9 mouse cellular contexts compared by ENCODE assay signal in genomic region chrX:85084237-85085153, GRCm38 (mm10).
DNase-seq lines count a peak whose midpoint lies in the region; ATAC-seq and TF ChIP-seq lines count a peak whose summit lies in the region.
"Had no signal": no experiment of that assay in that cellular context is flagged by ENCODE, and none has a peak within 500 bp of the region (broad histone marks: within the 10 kb centered on the region; RNA-seq: fewer than 3 reads in every experiment).

No protein-coding gene starts in this region.

- H3K4me2 ChIP-seq in heart, postnatal 0 days (ENCODE audit: low read depth, low read length), result no peak overlapping the region
- H3K4me2 ChIP-seq in hindbrain, embryonic 12.5 days (replicated peaks), result no peak overlapping the region
- H3K4me2 ChIP-seq: midbrain, embryonic 13.5 days had no signal

- DNase-seq in kidney, postnatal 10 days, result peak; percentile 5
- no peak for DNase-seq in kidney, adult 2 months
- DNase-seq in heart, postnatal 0 days (ENCODE audit: low spot score), result peak; percentile 12
- DNase-seq in lung, postnatal 36 days, result peak; percentile 20
- no peak for DNase-seq in spleen, postnatal 36 days (ENCODE audit: low spot score in 2 of 2)
- no peak for DNase-seq in adrenal gland, postnatal 36 days

- no peak overlapping the region for H3K4me3 ChIP-seq in kidney, adult 2 months (ENCODE audit: insufficient read depth, low read depth, low read length)
- no peak overlapping the region for H3K4me3 ChIP-seq in cortical plate, adult 2 months (ENCODE audit: insufficient read depth, low read length)
- no peak overlapping the region for H3K4me3 ChIP-seq in heart, postnatal 0 days (ENCODE audit: low read depth, low read length)
- H3K4me3 ChIP-seq in hindbrain, embryonic 12.5 days, result no peak overlapping the region
- H3K4me3 ChIP-seq: midbrain, embryonic 13.5 days had no signal

- WGBS in kidney, adult 2 months, result 77% methylated on average over 8 of the region's 8 CpGs
- WGBS in heart, postnatal 0 days, result 41% methylated on average over 8 of the region's 8 CpGs
- WGBS in hindbrain, embryonic 12.5 days, result 71% methylated on average over 8 of the region's 8 CpGs

- no peak overlapping the region for H3K27ac ChIP-seq in kidney, adult 2 months (ENCODE audit: insufficient read depth, low read depth, low read length)
- H3K27ac ChIP-seq in cortical plate, adult 2 months (ENCODE audit: insufficient read depth, low read length), result peak overlapping the region; percentile 65
- peak overlapping the region; percentile 20; the same call in 1 of the 2 replicates for H3K27ac ChIP-seq in heart, postnatal 0 days (ENCODE audit: low read depth)
- no peak overlapping the region for H3K27ac ChIP-seq in hindbrain, embryonic 12.5 days
- H3K27ac ChIP-seq: midbrain, embryonic 13.5 days had no signal

- H3K4me1 ChIP-seq in kidney, adult 2 months (ENCODE audit: control insufficient read depth, insufficient read depth, low read length), result no peaks in the 10 kb centered on the region
- peaks cover 4% of the 10 kb centered on the region; the same call in 1 of the 2 replicates for H3K4me1 ChIP-seq in cortical plate, adult 2 months (ENCODE audit: control insufficient read depth, insufficient read depth, low read length)
- H3K4me1 ChIP-seq in heart, postnatal 0 days (ENCODE audit: control insufficient read depth, insufficient read depth), result no peaks in the 10 kb centered on the region
- no peaks in the 10 kb centered on the region for H3K4me1 ChIP-seq in hindbrain, embryonic 12.5 days
- H3K4me1 ChIP-seq: midbrain, embryonic 13.5 days had no signal

- no peaks in the 10 kb centered on the region for H3K36me3 ChIP-seq in kidney, adult 2 months (ENCODE audit: control insufficient read depth, insufficient read depth, low read length)
- H3K36me3 ChIP-seq in heart, postnatal 0 days (replicated peaks; ENCODE audit: control insufficient read depth, insufficient read depth, low read length), result no peaks in the 10 kb centered on the region
- no peaks in the 10 kb centered on the region for H3K36me3 ChIP-seq in hindbrain, embryonic 12.5 days
- H3K36me3 ChIP-seq: midbrain, embryonic 13.5 days had no signal

- no peak overlapping the region for H3K9ac ChIP-seq in heart, postnatal 0 days (replicated peaks; ENCODE audit: low read depth, low read length)
- H3K9ac ChIP-seq in hindbrain, embryonic 12.5 days, result no peak overlapping the region
- H3K9ac ChIP-seq: midbrain, embryonic 13.5 days had no signal

- no peak for TF ChIP-seq CTCF in kidney, adult 2 months (conservative IDR thresholded peaks at IDR 0.05; ENCODE audit: insufficient read depth, insufficient read length, low read depth, low read length)
- no peak for TF ChIP-seq CTCF in cortical plate, adult 2 months (IDR thresholded peaks at IDR 0.05; ENCODE audit: extremely low read depth, insufficient read depth, low read length)
- TF ChIP-seq CTCF in heart, postnatal 0 days (IDR thresholded peaks at IDR 0.05; ENCODE audit: low read depth), result no peak

- peak; percentile 64 for ATAC-seq in heart, postnatal 0 days (ENCODE audit: insufficient read depth, low read depth)
- no peak for ATAC-seq in hindbrain, embryonic 12.5 days (ENCODE audit: low FRiP score)
- ATAC-seq: midbrain, embryonic 13.5 days had no signal

- no peaks in the 10 kb centered on the region for H3K9me3 ChIP-seq in heart, postnatal 0 days (replicated peaks; ENCODE audit: control insufficient read depth, low read length)
- no peaks in the 10 kb centered on the region for H3K9me3 ChIP-seq in hindbrain, embryonic 12.5 days (replicated peaks)
- H3K9me3 ChIP-seq: midbrain, embryonic 13.5 days had no signal

- no peak for TF ChIP-seq EP300 in heart, postnatal 0 days (IDR thresholded peaks at IDR 0.05; ENCODE audit: low read depth)

- no peaks in the 10 kb centered on the region for H3K27me3 ChIP-seq in kidney, adult 2 months (replicated peaks; ENCODE audit: control insufficient read depth, insufficient read depth, low read length)
- no peaks in the 10 kb centered on the region for H3K27me3 ChIP-seq in heart, postnatal 0 days (ENCODE audit: control insufficient read depth, insufficient read depth, low read length)
- no peaks in the 10 kb centered on the region for H3K27me3 ChIP-seq in hindbrain, embryonic 12.5 days
- H3K27me3 ChIP-seq: midbrain, embryonic 13.5 days had no signal

- TF ChIP-seq POLR2A in kidney, adult 2 months (IDR thresholded peaks at IDR 0.05; ENCODE audit: low read depth, low read length), result no peak
- TF ChIP-seq POLR2A in cortical plate, adult 2 months (IDR thresholded peaks at IDR 0.05; ENCODE audit: extremely low read depth, insufficient read depth, low read length), result no peak

Comparison
In these comparisons a context has a peak if more than half of its experiments do, and no peak if none do; other contexts are left out.
1. DNase-seq: peak in kidney, postnatal 10 days (single experiment), heart, postnatal 0 days (single experiment) and lung, postnatal 36 days (single experiment); none in kidney, adult 2 months (single experiment), spleen, postnatal 36 days (0 of 2) and adrenal gland, postnatal 36 days (0 of 2).
2. H3K27ac ChIP-seq: peak in cortical plate, adult 2 months (single experiment) and heart, postnatal 0 days (single experiment); none in kidney, adult 2 months (single experiment) and hindbrain, embryonic 12.5 days (single experiment).